Mouse (Mus musculus): ENCODE measurements around the gene Cyfip2.

Cyfip2 gene

GRCm38 (mm10) chr11:46235334-46235733 lies 77.3 kb downstream of the Cyfip2 start, which contains the start of gene Fndc9:
Gene Fndc9, plus strand, starts transcription at chr11:46235531.
- no peak for DNase-seq (ENCODE audit: low spot score)

GRCm38 (mm10) chr11:46233966-46234365 lies 78.7 kb downstream of the Cyfip2 start:
- DNase-seq (ENCODE audit: low spot score) = no peak

GRCm38 (mm10) chr11:46232803-46233202 lies 79.9 kb downstream of the Cyfip2 start:
- no peak for DNase-seq (ENCODE audit: low spot score)

GRCm38 (mm10) chr11:46230184-46230583 lies 82.5 kb downstream of the Cyfip2 start:
- no peak for DNase-seq (ENCODE audit: low spot score)

GRCm38 (mm10) chr11:46225345-46225744 lies 87.3 kb downstream of the Cyfip2 start:
- DNase-seq (ENCODE audit: low spot score) = no peak

- no peak for DNase-seq (ENCODE audit: low spot score)
Observed at GRCm38 (mm10) chr11:46223575-46223974, 89.1 kb downstream of the Cyfip2 start.

GRCm38 (mm10) chr11:46220211-46220610 lies 92.4 kb downstream of the Cyfip2 start:
- no peak for DNase-seq (ENCODE audit: low spot score)

- no peak for DNase-seq (ENCODE audit: low spot score)
Observed at GRCm38 (mm10) chr11:46219380-46219779, 93.3 kb downstream of the Cyfip2 start.

- DNase-seq (ENCODE audit: low spot score) = no peak
Observed at GRCm38 (mm10) chr11:46218584-46218983, 94.1 kb downstream of the Cyfip2 start.

- no peak for DNase-seq (ENCODE audit: low spot score)
Observed at GRCm38 (mm10) chr11:46217686-46218085, 95.0 kb downstream of the Cyfip2 start.

GRCm38 (mm10) chr11:46216669-46217068 lies 96.0 kb downstream of the Cyfip2 start:
- DNase-seq (ENCODE audit: low spot score) = peak; percentile 51

GRCm38 (mm10) chr11:46215354-46215753 lies 97.3 kb downstream of the Cyfip2 start:
- DNase-seq (ENCODE audit: low spot score) = peak; percentile 45

- DNase-seq (ENCODE audit: low spot score) = no peak
Observed at GRCm38 (mm10) chr11:46214368-46215230, 98.1 kb downstream of the Cyfip2 start.

- peak; percentile 20 for DNase-seq (ENCODE audit: low spot score)
Observed at GRCm38 (mm10) chr11:46213844-46214243, 98.8 kb downstream of the Cyfip2 start.

- no peak for DNase-seq (ENCODE audit: low spot score)
Observed at GRCm38 (mm10) chr11:46211858-46212257, 100.8 kb downstream of the Cyfip2 start.

GRCm38 (mm10) chr11:46209884-46210283 lies 102.8 kb downstream of the Cyfip2 start:
- DNase-seq (ENCODE audit: low spot score) = no peak

- no peak for DNase-seq (ENCODE audit: low spot score)
Observed at GRCm38 (mm10) chr11:46205639-46206409, 106.8 kb downstream of the Cyfip2 start.

- no peak for DNase-seq (ENCODE audit: low spot score)
Observed at GRCm38 (mm10) chr11:46204841-46205240, 107.8 kb downstream of the Cyfip2 start.

GRCm38 (mm10) chr11:46202547-46202887 lies 110.1 kb downstream of the Cyfip2 start:
- no peak for DNase-seq (ENCODE audit: low spot score)

- no peak for DNase-seq (ENCODE audit: low spot score)
Observed at GRCm38 (mm10) chr11:46201636-46202546, 110.8 kb downstream of the Cyfip2 start.

- no peak for DNase-seq (ENCODE audit: low spot score)
Observed at GRCm38 (mm10) chr11:46200664-46201063, 112.0 kb downstream of the Cyfip2 start.

- no peak for DNase-seq (ENCODE audit: low spot score)
Observed at GRCm38 (mm10) chr11:46194175-46194574, 118.5 kb downstream of the Cyfip2 start.

Data from testis, postnatal 14 days (tissue).